Mouse (Mus musculus) stomach, postnatal 0 days (tissue): ENCODE results near the gene Pdcd7.

ENCODE experiments used
- CTCF ChIP-seq: IDR thresholded peaks from 2 replicates; pipeline ENCODE4 v1.5.1; 2016; ENCODE audit warnings: antibody characterized with exemption, low read depth, mild to moderate bottlenecking, moderate library complexity
- EP300 ChIP-seq: optimal IDR thresholded peaks from 2 replicates; pipeline ENCODE3; 2016; ENCODE audit warnings: antibody characterized with exemption

DNA sequence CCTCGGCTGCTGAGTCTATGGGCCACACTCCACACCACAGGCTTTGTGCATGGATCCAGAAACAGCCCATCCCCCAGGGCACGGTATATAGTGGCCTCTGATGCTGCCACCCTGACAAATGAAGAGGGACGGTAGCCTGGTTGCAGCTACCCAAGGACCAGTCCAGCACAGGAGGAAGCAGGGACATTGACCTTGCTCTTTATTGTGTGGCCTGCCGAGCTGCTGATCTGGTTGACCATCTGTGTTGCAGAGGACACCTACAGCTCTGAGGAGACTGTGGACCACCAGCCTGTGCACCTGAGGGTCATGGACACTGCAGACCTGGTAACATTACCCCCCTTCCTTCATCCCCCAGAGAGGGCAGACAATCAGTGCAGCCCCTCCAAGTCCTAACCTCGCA is 61.4 kb downstream of the Pdcd7 start:
- TF ChIP-seq EP300 (no peak), CTCF (no peak)
